Mouse (Mus musculus): ENCODE data around the gene Spats2l. TPM values are rescaled to one million over a fixed set of nuclear protein-coding genes. Genes with fewer than 3 reads are reported as not detected.

Gene Spats2l
- polyA plus RNA-seq (2012; rRNA removed): 3.8 and 4.5 TPM in 2 replicates

GRCm38 (mm10) chr1:57774001-57774667, at the start of gene Spats2l:
Spats2l (plus strand) TSS chr1:57774162.

GRCm38 (mm10) chr1:57995432-57996132, 221.6 kb downstream of the Spats2l start, which contains the start of gene Sgo2a:
Sgo2a (plus strand) TSS chr1:57995971.

Other genes starting within 250 kb of the Spats2l start
- 2.9 and 3.2 TPM in 2 replicates for gene Sgo2a, start 221.8 kb downstream of the Spats2l start, polyA plus RNA-seq (2012; rRNA removed)
- 4.2 and 4.5 TPM in 2 replicates for gene Kctd18, start 244.8 kb downstream of the Spats2l start, polyA plus RNA-seq (2012; rRNA removed)

Measured in liver, embryonic 18 days (tissue).